Mouse (Mus musculus): ENCODE results near the gene Pmm1.

GRCm38 (mm10) chr15:81912498-81912897 lies 48.2 kb downstream of the Pmm1 start:
- TF ChIP-seq CTCF (IDR thresholded peaks at IDR 0.05) (no peak), POLR2A (IDR thresholded peaks at IDR 0.05; ENCODE audit: insufficient read depth, low read depth, low read length) (no peak), EP300 (IDR thresholded peaks at IDR 0.05; ENCODE audit: insufficient read depth, low read depth, low read length) (no peak)
